Mouse (Mus musculus) hindbrain, embryonic 14.5 days (tissue): Measurements from ENCODE around the gene Aldh2. TPM values are rescaled to one million over a fixed set of nuclear protein-coding genes. Genes with fewer than 3 reads are reported as not detected.
"Not testable (repeated sequence)": the region's sequence is repeated elsewhere in the genome, so short reads cannot be mapped to it uniquely, and the experiment has no call there.

Source experiments
- ATAC-seq: fragments of 200-750 bp; cut with Nextera tagmentation; 2 replicates; pipeline ENCODE4 v1.8.0; 2017; ENCODE audit warnings: moderate number of reproducible peaks, mild to moderate bottlenecking, moderate TSS enrichment, moderate library complexity; ENCODE audit not compliant: low FRiP score
- DNase-seq: peaks from one replicate; pipeline ENCODE4 v3.0.0-alpha.2; 2015; ENCODE audit warnings: low spot score
- H3K27ac ChIP-seq: fragments of 300-500 bp; sonication (generic); 2 replicates; pipeline ENCODE4 v1.5.1; 2014; ENCODE audit warnings: mild to moderate bottlenecking, moderate library complexity
- H3K27me3 ChIP-seq: fragments of 300-500 bp; sonication (generic); 2 replicates; pipeline ENCODE4 v1.6.1; 2014; ENCODE audit warnings: mild to moderate bottlenecking, low read length, mixed read lengths; ENCODE audit not compliant: control insufficient read depth, insufficient read depth
- H3K36me3 ChIP-seq: fragments of 300-500 bp; sonication (generic); replicated peaks from 2 replicates; pipeline ENCODE4 v1.6.1; 2014; ENCODE audit not compliant: control insufficient read depth, insufficient read depth
- H3K4me1 ChIP-seq: fragments of 300-500 bp; sonication (generic); replicated peaks from 2 replicates; pipeline ENCODE4 v1.6.1; 2014; ENCODE audit warnings: antibody characterized with exemption, low read length, mixed read lengths; ENCODE audit not compliant: control insufficient read depth, insufficient read depth
- H3K4me2 ChIP-seq: fragments of 300-500 bp; sonication (generic); replicated peaks from 2 replicates; pipeline ENCODE4 v1.6.1; 2014; ENCODE audit warnings: mild to moderate bottlenecking, moderate library complexity
- H3K4me3 ChIP-seq: fragments of 300-500 bp; sonication (generic); replicated peaks from 2 replicates; pipeline ENCODE4 v1.5.1; 2014; ENCODE audit warnings: mild to moderate bottlenecking, low read length
- H3K9ac ChIP-seq: fragments of 300-500 bp; sonication (generic); 2 replicates; pipeline ENCODE4 v1.6.1; 2014
- H3K9me3 ChIP-seq: fragments of 300-500 bp; sonication (generic); 2 replicates; pipeline ENCODE4 v1.6.1; 2016; ENCODE audit warnings: low read length; ENCODE audit not compliant: control insufficient read depth
- WGBS: fragments of 180-500 bp; shearing (Covaris S2); extraction: QIAGEN DNeasy Blood & Tissue Kit; methylation state at CpG from one replicate; pipeline ENCODE4 v1.1.7; 2014; 5-methylcytosine and 5-hydroxymethylcytosine counted together
- polyA plus RNA-seq: library from polyadenylated mRNA; unstranded; fragments of >200 nt; fragmentation: Nextera tagmentation; extraction: Ambion mirVana; gene quantifications from 2 replicates; pipeline ENCODE4 v1.2.1, GENCODE M21; 2014

Aldh2 gene
- polyA plus RNA-seq, 1 experiment from 2014 or later = 54.5 TPM

DNA sequence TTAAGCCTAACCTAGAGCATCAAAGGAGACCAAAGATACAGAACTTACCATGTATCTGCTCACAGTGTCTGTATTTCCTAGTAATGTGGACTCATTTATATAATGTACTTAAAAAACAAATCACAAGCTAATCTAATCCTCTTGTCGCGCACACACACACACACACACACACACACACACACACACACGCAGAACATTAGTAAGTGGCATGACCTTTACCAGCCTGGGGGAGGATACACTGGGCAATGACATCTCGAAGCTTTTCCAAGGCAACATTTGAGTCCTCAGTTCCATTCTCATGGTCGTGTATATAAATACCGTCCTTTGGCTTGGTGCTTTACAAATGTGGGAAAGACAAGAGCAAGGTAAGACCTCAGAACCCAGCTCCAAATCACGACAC is 67.1 kb downstream of the Aldh2 start:
- H3K9me3 ChIP-seq = no peaks in the 10 kb centered on the region
- no peak overlapping the region for H3K4me2 ChIP-seq
- H3K27me3 ChIP-seq = no peaks in the 10 kb centered on the region
- DNase-seq (no peak), ATAC-seq (no peak)
- WGBS = 86% methylated on average over 7 of the region's 7 CpGs
- H3K9ac ChIP-seq = no peak overlapping the region
- no peak overlapping the region for H3K4me3 ChIP-seq
- H3K36me3 ChIP-seq = peaks cover 90% of the 10 kb centered on the region
- H3K4me1 ChIP-seq = no peaks in the 10 kb centered on the region
- no peak overlapping the region for H3K27ac ChIP-seq

DNA sequence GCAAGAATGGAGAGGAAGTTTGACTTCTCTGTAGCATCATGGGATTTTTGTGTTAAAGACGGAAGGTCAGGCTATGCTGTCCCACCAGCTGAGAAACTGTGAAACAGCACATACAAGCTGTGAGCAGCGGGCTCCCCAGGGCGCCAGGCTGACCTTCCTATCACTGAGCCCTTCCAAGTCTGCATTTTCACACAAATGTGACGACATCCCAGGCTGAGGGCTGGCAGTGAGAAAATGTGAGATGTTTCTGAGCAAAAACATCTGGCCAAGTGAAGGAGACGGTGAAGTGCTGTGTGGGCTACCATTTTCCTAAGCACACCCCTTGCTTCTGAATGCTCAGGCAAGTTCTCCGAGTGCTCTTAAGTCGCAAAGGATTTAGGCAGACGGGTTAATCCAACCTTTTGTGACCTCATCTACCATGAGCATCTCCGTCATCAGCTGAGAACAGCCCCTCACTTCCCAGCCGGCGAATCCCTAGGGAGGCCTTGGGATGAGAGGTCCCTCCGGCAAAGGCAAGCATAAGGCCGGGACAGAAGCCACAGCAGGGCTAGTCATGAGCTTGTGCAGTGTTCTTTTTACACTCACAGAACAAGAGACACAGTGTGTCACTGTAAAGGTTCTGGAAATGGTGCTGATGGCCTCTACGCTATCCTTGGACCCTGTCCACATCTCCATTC is 67.7 kb downstream of the Aldh2 start:
- peaks cover 92% of the 10 kb centered on the region for H3K36me3 ChIP-seq
- 88% methylated on average over 14 of the region's 14 CpGs for WGBS
- no peak for ATAC-seq

DNA sequence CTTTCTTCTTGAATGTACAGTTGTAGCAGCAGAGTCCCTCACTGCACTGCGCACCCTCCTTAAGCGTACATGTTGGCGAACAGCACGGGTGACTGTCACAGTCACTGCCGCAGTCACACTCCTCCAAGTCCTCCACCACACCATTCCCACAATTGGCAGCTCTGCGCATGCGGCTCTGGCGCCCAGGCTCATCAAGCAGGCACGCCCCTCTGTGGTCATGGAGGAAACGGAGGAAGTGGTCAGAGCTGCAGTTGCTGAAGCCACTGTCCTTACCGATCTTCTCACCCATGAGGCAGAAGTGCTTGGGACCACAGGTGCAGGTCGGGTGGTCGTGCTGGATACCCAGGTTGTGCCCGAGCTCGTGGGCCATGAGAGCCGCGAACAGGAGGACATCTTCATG is 73.9 kb downstream of the Aldh2 start:
- WGBS = 91% methylated on average over 11 of the region's 17 CpGs
- H3K4me1 ChIP-seq, DNase-seq, H3K27me3 ChIP-seq, H3K9me3 ChIP-seq, H3K27ac ChIP-seq, H3K4me3 ChIP-seq, H3K4me2 ChIP-seq, ATAC-seq, H3K9ac ChIP-seq: not testable (repeated sequence)
- H3K36me3 ChIP-seq = peaks cover 52% of the 10 kb centered on the region

More for the DNA sequence above, 67.7 kb downstream of the Aldh2 start:
- no peak overlapping the region for H3K27ac ChIP-seq
- H3K27me3 ChIP-seq = no peaks in the 10 kb centered on the region
- no peak for DNase-seq
- no peak overlapping the region for H3K4me3 ChIP-seq
- H3K4me1 ChIP-seq = no peaks in the 10 kb centered on the region
- H3K4me2 ChIP-seq = no peak overlapping the region
- no peak overlapping the region for H3K9ac ChIP-seq
- no peaks in the 10 kb centered on the region for H3K9me3 ChIP-seq

DNA sequence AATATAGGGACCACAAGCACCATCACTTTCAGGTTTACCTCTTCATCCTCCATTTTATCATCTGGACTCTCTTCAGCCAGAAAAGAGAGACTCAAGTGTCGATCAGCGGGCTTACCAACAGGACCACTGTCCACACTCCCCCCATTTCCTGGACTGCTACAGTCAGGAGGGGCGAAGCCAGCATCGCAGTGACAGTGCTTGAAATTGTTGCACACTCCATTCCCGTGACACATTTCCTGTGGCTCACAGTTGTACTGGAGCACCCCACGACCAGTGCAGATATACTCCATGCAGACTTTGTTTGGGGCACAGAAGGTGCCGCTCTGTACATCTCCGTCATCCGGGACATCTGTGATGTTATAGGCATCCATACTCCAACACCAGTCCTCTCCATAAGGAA is 74.6 kb downstream of the Aldh2 start:
- WGBS = 91% methylated on average over 9 of the region's 9 CpGs
- Histone ChIP-seq H3K4me2 (no peak overlapping the region), H3K4me1 (no peaks in the 10 kb centered on the region), H3K27ac (no peak overlapping the region), H3K27me3 (no peaks in the 10 kb centered on the region), H3K36me3 (peaks cover 45% of the 10 kb centered on the region), H3K9ac (no peak overlapping the region), H3K9me3 (no peaks in the 10 kb centered on the region), H3K4me3 (no peak overlapping the region)
- ATAC-seq (no peak), DNase-seq (no peak)

Other genes with a start within 250 kb of the Aldh2 start
- gene Trafd1, start 208.2 kb downstream of the Aldh2 start, polyA plus RNA-seq = 118 and 120 TPM in 2 replicates
- 55.3 and 63.6 TPM in 2 replicates for gene Naa25, start 195.9 kb downstream of the Aldh2 start, polyA plus RNA-seq
- 1.2 and 1.9 TPM in 2 replicates for gene Tmem116, start 141.9 kb downstream of the Aldh2 start, polyA plus RNA-seq
- 146 and 147 TPM in 2 replicates for gene Erp29, start 141.3 kb downstream of the Aldh2 start, polyA plus RNA-seq
- not detected in 2 replicates for gene Adam1b, start 90.4 kb downstream of the Aldh2 start, polyA plus RNA-seq
- gene Adam1a, start 48.3 kb downstream of the Aldh2 start, polyA plus RNA-seq = 4.4 and 5.0 TPM in 2 replicates
- not detected in 2 replicates for gene Gm42878, start 48.3 kb downstream of the Aldh2 start, polyA plus RNA-seq
- gene Mapkapk5, start 47.9 kb downstream of the Aldh2 start, polyA plus RNA-seq = 58.9 and 66.6 TPM in 2 replicates
- 1.2 and 1.5 TPM in 2 replicates for gene Acad12, start 25.1 kb upstream of the Aldh2 start, polyA plus RNA-seq
- gene Acad10, start 66.7 kb upstream of the Aldh2 start, polyA plus RNA-seq = 1.7 and 2.2 TPM in 2 replicates
- gene Brap, start 66.7 kb upstream of the Aldh2 start, polyA plus RNA-seq = 41.5 and 47.3 TPM in 2 replicates
- 81.6 and 90.5 TPM in 2 replicates for gene Atxn2, start 117.5 kb upstream of the Aldh2 start, polyA plus RNA-seq
- 8.8 and 9.1 TPM in 2 replicates for gene Sh2b3, start 243.8 kb upstream of the Aldh2 start, polyA plus RNA-seq